Mouse (Mus musculus): ENCODE measurements around the gene Olfr913.

Olfr913 gene

GRCm38 (mm10) chr9:38592459-38592858 is at the start of gene Olfr913:
TSS of gene Olfr913 (plus strand) at chr9:38592759.
- DNase-seq (ENCODE audit: low spot score): no peak

GRCm38 (mm10) chr9:38579878-38580277 is 12.7 kb upstream of the Olfr913 start, which contains the start of gene Olfr912:
TSS of gene Olfr912 (plus strand) at chr9:38580178.
- no peak for DNase-seq (ENCODE audit: low spot score)

DNA sequence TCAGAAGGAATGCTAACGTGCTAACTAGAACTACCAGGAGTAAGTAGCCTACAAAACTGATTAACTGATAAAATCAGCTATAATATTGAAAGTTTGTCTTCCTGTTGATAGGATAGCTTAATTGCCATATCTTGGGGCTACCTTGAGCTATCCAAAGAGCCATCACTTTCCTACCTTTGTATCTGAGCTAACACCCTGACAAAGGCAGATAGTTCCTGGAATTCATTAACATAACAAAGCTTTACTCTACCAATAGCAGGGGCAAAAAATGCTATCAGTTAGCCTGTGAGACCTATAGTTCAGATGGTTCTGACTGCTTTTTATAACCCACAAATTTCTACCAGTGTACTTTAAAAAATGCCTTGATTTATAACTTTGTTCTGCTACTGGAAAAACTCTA is 1.5 kb upstream of the Olfr913 start:
- no peak for DNase-seq (ENCODE audit: low spot score)

DNA sequence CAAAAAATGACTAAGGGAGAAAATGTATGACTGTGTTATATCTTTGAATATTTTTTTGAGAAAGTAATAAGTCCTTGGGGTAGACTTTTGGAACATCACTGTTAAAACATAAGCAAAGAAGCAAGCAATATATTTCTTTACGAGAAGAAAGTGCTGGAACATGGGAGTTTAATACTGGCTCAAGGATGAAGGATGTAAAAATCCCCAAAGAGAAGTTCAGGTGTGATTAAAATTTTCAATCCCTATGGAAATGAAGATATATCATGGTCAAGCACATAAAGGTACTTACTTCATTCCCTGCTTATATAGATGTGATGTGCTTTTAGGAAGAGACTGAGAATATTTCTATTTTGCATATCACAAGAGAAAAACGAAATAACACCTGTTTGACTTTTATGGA is 12.2 kb downstream of the Olfr913 start, which contains the start of gene Olfr914:
Olfr914 (plus strand) TSS at position 301 of the 400 bp plus-strand sequence.
- no peak for DNase-seq (ENCODE audit: low spot score)

DNA sequence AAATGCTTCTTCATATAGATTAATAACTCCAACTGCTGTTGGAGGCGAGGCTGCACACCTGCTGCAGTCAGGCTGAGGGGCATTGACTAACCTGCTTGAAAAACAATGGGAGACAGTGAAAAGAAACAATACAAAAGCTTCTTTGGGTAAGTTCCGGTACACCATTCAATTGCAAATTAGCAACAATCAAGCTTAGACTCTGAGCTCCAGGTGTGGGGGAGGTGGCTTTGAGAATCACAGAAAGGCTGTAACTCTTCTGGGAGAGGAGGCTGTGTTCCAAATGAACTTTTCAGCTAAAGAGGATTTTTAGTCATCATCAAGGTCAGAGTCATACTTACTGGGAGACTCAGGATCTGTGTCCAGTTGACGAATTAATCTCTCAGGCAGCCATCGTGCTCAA is 39.8 kb downstream of the Olfr913 start:
- no peak for DNase-seq (ENCODE audit: low spot score)

Data from MN1 (cell line).